Mouse (Mus musculus): ENCODE measurements at regions not wholly inside any gene's neighbourhood (a gene's known extent, or its start where the extent isn't known, plus 50 kb on each side); places are given as distances from the start of the nearest gene placed in this dataset.

GRCm38 (mm10) chr5:146641931-146642330, 56.9 kb upstream of the Gpr12 start:
- TF ChIP-seq TAL1 (IDR thresholded peaks at IDR 0.05; ENCODE audit: low read length): no peak
- TF ChIP-seq GATA1 (IDR thresholded peaks at IDR 0.05; ENCODE audit: low read length): no peak

Data from erythroblast, embryonic 14.5 days (primary cell).